Mouse (Mus musculus) hindbrain, embryonic 12.5 days (tissue): ENCODE results near the gene Amtn. TPM values are rescaled to one million over a fixed set of nuclear protein-coding genes. Genes with fewer than 3 reads are reported as not detected.

Experiments
- polyA plus RNA-seq: library from polyadenylated mRNA; unstranded; fragments of >200 nt; fragmentation: Nextera tagmentation; extraction: Ambion mirVana; gene quantifications from 2 replicates; pipeline ENCODE4 v1.2.1, GENCODE M21; 2016

The Amtn gene
- polyA plus RNA-seq, 1 experiment from 2014 or later: not detected

Other genes with a start within 250 kb of the Amtn start
- gene Gm11115, start 222.0 kb upstream of the Amtn start, polyA plus RNA-seq: not detected in 2 replicates
- gene Gm7714, start 107.2 kb upstream of the Amtn start, polyA plus RNA-seq: not detected in 2 replicates
- not detected in 2 replicates for gene Prol1, start 58.8 kb upstream of the Amtn start, polyA plus RNA-seq
- not detected in 2 replicates for gene Ambn, start 79.9 kb downstream of the Amtn start, polyA plus RNA-seq
- not detected in 2 replicates for gene Enam, start 111.9 kb downstream of the Amtn start, polyA plus RNA-seq
- gene Jchain, start 151.8 kb downstream of the Amtn start, polyA plus RNA-seq: 0.27 and 0.35 TPM in 2 replicates
- gene Utp3, start 178.4 kb downstream of the Amtn start, polyA plus RNA-seq: 60.9 and 62.7 TPM in 2 replicates
- 229 and 258 TPM in 2 replicates for gene Rufy3, start 188.9 kb downstream of the Amtn start, polyA plus RNA-seq